ENCODE assay signal across 8 mouse cellular contexts in the genomic region with DNA sequence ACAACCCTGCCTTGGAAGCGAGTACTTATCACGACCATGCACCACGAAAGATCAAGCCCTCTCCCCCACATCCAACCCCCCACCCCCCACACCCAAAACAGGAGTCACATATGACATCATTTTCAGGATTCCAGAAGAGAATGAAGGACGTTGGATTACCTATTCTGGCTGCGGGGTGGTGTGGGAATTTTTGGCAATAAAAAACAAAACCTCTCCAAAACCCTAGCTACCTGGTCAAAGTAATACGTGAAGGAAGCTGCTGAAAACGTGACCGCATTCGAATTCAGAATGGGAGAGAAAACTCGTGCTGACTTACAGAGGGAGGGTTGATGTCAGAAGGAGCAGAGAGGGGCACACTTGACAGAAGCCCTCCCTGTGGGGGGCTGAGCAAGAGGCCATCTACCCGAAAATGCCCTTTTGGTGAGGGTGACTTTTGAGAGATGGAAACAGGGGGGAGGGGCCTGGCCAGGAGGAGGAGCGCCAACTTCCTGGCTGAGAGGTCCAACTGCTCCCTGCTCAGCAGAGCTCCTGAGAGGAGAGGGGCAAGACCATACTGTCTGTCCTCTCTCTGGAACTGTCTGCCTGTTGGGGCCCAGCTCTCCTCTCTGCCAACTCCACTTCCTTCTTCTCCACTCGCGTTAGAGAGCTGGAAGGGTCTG. TPM values are rescaled to one million over a fixed set of nuclear protein-coding genes. Genes with fewer than 3 reads are reported as not detected.
DNase-seq lines count a peak whose midpoint lies in the region; ATAC-seq lines count a peak whose summit lies in the region.
"Not testable (repeated sequence)": the region's sequence is repeated elsewhere in the genome, so short reads cannot be mapped to it uniquely, and the experiment has no call there.

TSS of gene Gm13283 (plus strand) at position 510 of the 659 bp plus-strand sequence.

- not testable (repeated sequence) for H3K9me3 ChIP-seq in hindbrain, embryonic 11.5 days (ENCODE audit: control insufficient read depth, low read length); liver, embryonic 15.5 days (replicated peaks); neural tube, embryonic 11.5 days (ENCODE audit: control insufficient read depth, low read length)

- not testable (repeated sequence) for H3K36me3 ChIP-seq in hindbrain, embryonic 11.5 days (ENCODE audit: control insufficient read depth, insufficient read depth, low read length); liver, embryonic 15.5 days (replicated peaks); neural tube, embryonic 11.5 days (ENCODE audit: control insufficient read depth, insufficient read depth, low read length)

- 0 out of 2 replicates have a peak within 1 kb of the TSS, but pooled peaks have one; percentile 13 for H3K4me3 ChIP-seq in hindbrain, embryonic 11.5 days (ENCODE audit: low read depth, low read length)
- H3K4me3 ChIP-seq in liver, embryonic 15.5 days (replicated peaks), result peak within 1 kb of the TSS; percentile 46
- H3K4me3 ChIP-seq in neural tube, embryonic 11.5 days (ENCODE audit: low read depth, low read length), result peak within 1 kb of the TSS; percentile 12; the same call in 1 of the 2 replicates

- not testable (repeated sequence) for H3K9ac ChIP-seq in hindbrain, embryonic 11.5 days (ENCODE audit: low read depth, low read length); liver, embryonic 15.5 days; neural tube, embryonic 11.5 days (ENCODE audit: low read length)

- 39% methylated on average over 6 of the region's 14 CpGs for WGBS in hindbrain, embryonic 11.5 days
- 14% methylated on average over 10 of the region's 14 CpGs for WGBS in liver, embryonic 15.5 days (ENCODE audit: insufficient replicate concordance)
- 36% methylated on average over 6 of the region's 14 CpGs for WGBS in neural tube, embryonic 11.5 days

- not testable (repeated sequence) for H3K4me1 ChIP-seq in hindbrain, embryonic 11.5 days (replicated peaks; ENCODE audit: control insufficient read depth, insufficient read depth, low read length); liver, embryonic 15.5 days (replicated peaks); neural tube, embryonic 11.5 days (ENCODE audit: control insufficient read depth, insufficient read depth, low read length)

- DNase-seq in CD8-positive naive resting alpha-beta T cell, adult 2 months (ENCODE audit: low read depth in 2 of 2, low spot score in 2 of 2), result peak; percentile 40 to 43
- DNase-seq in cerebellum, postnatal 14 days, result peak; percentile 30 to 41
- DNase-seq in frontal cortex, postnatal 25 days (ENCODE audit: low spot score in 2 of 2), result peak; percentile 32 to 49
- DNase-seq in hindbrain, embryonic 11.5 days (ENCODE audit: low spot score); neural tube, embryonic 11.5 days (ENCODE audit: low spot score): not testable (repeated sequence)
- DNase-seq in kidney, postnatal 25 days, result peak; percentile 50 to 59
- DNase-seq in testis, postnatal 14 days (ENCODE audit: low spot score), result peak; percentile 35

- not testable (repeated sequence) for H3K27ac ChIP-seq in hindbrain, embryonic 11.5 days (ENCODE audit: low read depth, low read length); liver, embryonic 15.5 days (replicated peaks); neural tube, embryonic 11.5 days (ENCODE audit: low read depth, low read length)

- peak within 1 kb of the TSS; percentile 29 for H3K4me2 ChIP-seq in hindbrain, embryonic 11.5 days (replicated peaks; ENCODE audit: low read depth, low read length)
- peak within 1 kb of the TSS; percentile 67 for H3K4me2 ChIP-seq in liver, embryonic 15.5 days
- peak within 1 kb of the TSS; percentile 32 for H3K4me2 ChIP-seq in neural tube, embryonic 11.5 days (ENCODE audit: low read depth)

- H3K27me3 ChIP-seq in hindbrain, embryonic 11.5 days (ENCODE audit: control insufficient read depth, insufficient read depth, low read length); liver, embryonic 15.5 days; neural tube, embryonic 11.5 days (ENCODE audit: control insufficient read depth, insufficient read depth, low read length): not testable (repeated sequence)

- not testable (repeated sequence) for ATAC-seq in hindbrain, embryonic 11.5 days (ENCODE audit: low FRiP score); liver, embryonic 15.5 days (ENCODE audit: insufficient read depth); neural tube, embryonic 11.5 days (ENCODE audit: insufficient read depth, low FRiP score, low TSS enrichment)

RNA-seq across cellular contexts. Expression of gene Gm13283, which starts in this region (rescaled TPM):
- polyA plus RNA-seq in hindbrain, embryonic 11.5 days (2014; fragmentation: Nextera tagmentation; extraction: Ambion mirVana), result 0.20 and 0.32 TPM in 2 replicates
- polyA plus RNA-seq in liver, embryonic 15.5 days (2015; fragmentation: Nextera tagmentation; extraction: Ambion mirVana), result not detected in 2 replicates
- not detected in 2 replicates for polyA plus RNA-seq in neural tube, embryonic 11.5 days (2014; fragmentation: Nextera tagmentation; extraction: Ambion mirVana)
